Mouse (Mus musculus) liver, embryonic 11.5 days (tissue): ENCODE data around the gene Hexim2. TPM values are rescaled to one million over a fixed set of nuclear protein-coding genes. Genes with fewer than 3 reads are reported as not detected.

Source experiments
- ATAC-seq: fragments of 200-750 bp; cut with Nextera tagmentation; replicated peaks from 2 replicates; pipeline ENCODE4 v1.8.0; 2017; ENCODE audit warnings: moderate number of reproducible peaks, mild to moderate bottlenecking, moderate TSS enrichment, moderate library complexity; ENCODE audit not compliant: low FRiP score
- DNase-seq: peaks from one replicate; pipeline ENCODE4 v3.0.0-alpha.2; 2017; ENCODE audit warnings: low spot score
- H3K27ac ChIP-seq: fragments of 300-500 bp; sonication (generic); 2 replicates; pipeline ENCODE4 v1.5.1; 2014; ENCODE audit warnings: mild to moderate bottlenecking, low read depth, low read length, control low read depth
- H3K27me3 ChIP-seq: fragments of 300-500 bp; sonication (generic); replicated peaks from 2 replicates; pipeline ENCODE4 v1.6.1; 2014; ENCODE audit warnings: low read length, mixed read lengths; ENCODE audit not compliant: control insufficient read depth, insufficient read depth
- H3K36me3 ChIP-seq: fragments of 300-500 bp; sonication (generic); 2 replicates; pipeline ENCODE4 v1.6.1; 2014; ENCODE audit warnings: mild to moderate bottlenecking, low read length, moderate library complexity, mixed read lengths; ENCODE audit not compliant: control insufficient read depth, insufficient read depth
- H3K4me1 ChIP-seq: fragments of 300-500 bp; sonication (generic); replicated peaks from 2 replicates; pipeline ENCODE4 v1.6.1; 2014; ENCODE audit warnings: low read length, mixed read lengths; ENCODE audit not compliant: control insufficient read depth, insufficient read depth
- H3K4me2 ChIP-seq: fragments of 300-500 bp; sonication (generic); 2 replicates; pipeline ENCODE4 v1.6.1; 2014; ENCODE audit warnings: mild to moderate bottlenecking, control low read depth, moderate library complexity
- H3K4me3 ChIP-seq: fragments of 300-500 bp; sonication (generic); 2 replicates; pipeline ENCODE4 v1.5.1; 2014; ENCODE audit warnings: low read depth, low read length, control low read depth
- H3K9ac ChIP-seq: fragments of 300-500 bp; sonication (generic); 2 replicates; pipeline ENCODE4 v1.6.1; 2014; ENCODE audit warnings: low read depth, low read length, control low read depth
- H3K9me3 ChIP-seq: fragments of 300-500 bp; sonication (generic); 2 replicates; pipeline ENCODE4 v1.6.1; 2016; ENCODE audit warnings: low read length, inconsistent platforms, mixed read lengths; ENCODE audit not compliant: control insufficient read depth
- WGBS: fragments of 180-500 bp; shearing (Covaris S2); extraction: QIAGEN DNeasy Blood & Tissue Kit; methylation state at CpG from one replicate; pipeline ENCODE4 v1.1.7; 2014; 5-methylcytosine and 5-hydroxymethylcytosine counted together
- polyA plus RNA-seq: library from polyadenylated mRNA; unstranded; fragments of >200 nt; fragmentation: Nextera tagmentation; extraction: Ambion mirVana; gene quantifications from 2 replicates; pipeline ENCODE4 v1.2.1, GENCODE M21; 2014

Gene Hexim2
- polyA plus RNA-seq, 1 experiment from 2014 or later = 13.8 TPM

DNA sequence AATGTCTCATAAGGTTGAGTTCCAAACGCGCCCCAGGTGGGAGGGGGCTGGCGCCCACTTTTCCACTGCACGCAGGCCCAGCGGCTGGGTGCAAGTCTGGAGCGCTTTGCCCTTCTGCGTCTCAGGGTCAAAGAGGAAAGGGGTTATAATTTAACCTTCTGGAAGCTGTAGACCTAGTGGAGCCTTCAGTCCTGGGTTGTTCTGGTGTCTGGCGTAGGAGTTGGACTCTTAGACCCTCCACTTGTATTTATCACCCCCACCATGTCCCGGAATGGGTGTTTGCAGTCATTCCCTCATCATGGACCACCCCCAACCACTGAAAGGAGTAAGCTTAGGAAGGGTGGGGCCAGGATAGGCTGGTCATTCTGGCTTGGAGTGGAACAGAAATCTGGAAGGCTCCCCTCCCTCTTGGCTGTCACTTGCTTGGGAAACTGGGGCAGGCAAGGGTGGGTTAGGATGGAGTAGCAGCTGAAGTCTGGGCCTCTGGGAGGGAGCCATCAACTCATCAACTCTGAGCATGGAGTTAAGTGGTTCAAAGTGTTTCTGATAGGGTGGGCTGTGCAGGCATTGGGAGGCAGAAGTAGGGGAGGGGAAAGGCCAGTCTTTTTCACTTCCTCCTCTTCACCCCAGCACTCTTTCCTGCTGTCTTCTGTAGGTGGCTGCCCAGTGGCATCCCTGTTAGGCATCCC is 39.6 kb downstream of the Hexim2 start:
- no peak overlapping the region for H3K27ac ChIP-seq
- no peak for DNase-seq
- H3K9me3 ChIP-seq = no peaks in the 10 kb centered on the region
- WGBS = 36% methylated on average over 9 of the region's 9 CpGs
- no peak for ATAC-seq
- H3K4me3 ChIP-seq = peak overlapping the region; percentile 59
- H3K27me3 ChIP-seq = peaks cover 46% of the 10 kb centered on the region
- peak overlapping the region; percentile 49; the same call in 1 of the 2 replicates for H3K9ac ChIP-seq
- H3K4me2 ChIP-seq = peak overlapping the region; percentile 79
- H3K4me1 ChIP-seq = peaks cover 20% of the 10 kb centered on the region
- H3K36me3 ChIP-seq = no peaks in the 10 kb centered on the region

DNA sequence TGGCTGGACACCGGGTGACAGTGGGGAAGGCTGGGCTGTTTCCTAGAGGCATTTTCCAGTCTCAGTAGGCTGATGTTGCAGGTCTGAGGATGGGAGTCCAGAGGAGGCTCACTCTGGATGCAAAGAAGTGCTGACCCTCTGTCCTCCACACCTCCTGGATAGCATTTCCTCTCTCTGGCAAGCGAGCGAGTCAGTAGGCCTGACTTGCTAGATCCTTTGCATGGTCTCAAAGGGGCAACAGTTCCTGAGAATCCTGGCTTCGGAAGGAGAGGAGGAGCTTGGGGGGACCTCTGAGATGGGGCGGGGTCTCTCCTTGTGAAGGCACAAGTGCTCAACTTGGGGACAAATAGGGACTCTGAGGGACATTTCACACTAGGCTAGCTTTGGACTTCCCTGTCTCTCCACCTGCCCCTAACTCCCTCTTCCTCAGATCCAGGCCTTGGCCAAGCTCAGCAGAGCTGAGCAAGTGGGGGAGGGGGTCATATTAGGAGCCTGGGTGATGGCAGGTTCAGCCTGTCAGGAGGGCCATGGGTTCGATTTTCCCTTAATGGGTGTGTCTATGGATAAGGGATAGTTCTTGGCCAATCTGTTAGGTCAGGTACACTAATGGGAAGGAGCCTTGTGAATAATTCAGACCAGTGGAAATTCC is 40.3 kb downstream of the Hexim2 start:
- ATAC-seq = no peak

DNA sequence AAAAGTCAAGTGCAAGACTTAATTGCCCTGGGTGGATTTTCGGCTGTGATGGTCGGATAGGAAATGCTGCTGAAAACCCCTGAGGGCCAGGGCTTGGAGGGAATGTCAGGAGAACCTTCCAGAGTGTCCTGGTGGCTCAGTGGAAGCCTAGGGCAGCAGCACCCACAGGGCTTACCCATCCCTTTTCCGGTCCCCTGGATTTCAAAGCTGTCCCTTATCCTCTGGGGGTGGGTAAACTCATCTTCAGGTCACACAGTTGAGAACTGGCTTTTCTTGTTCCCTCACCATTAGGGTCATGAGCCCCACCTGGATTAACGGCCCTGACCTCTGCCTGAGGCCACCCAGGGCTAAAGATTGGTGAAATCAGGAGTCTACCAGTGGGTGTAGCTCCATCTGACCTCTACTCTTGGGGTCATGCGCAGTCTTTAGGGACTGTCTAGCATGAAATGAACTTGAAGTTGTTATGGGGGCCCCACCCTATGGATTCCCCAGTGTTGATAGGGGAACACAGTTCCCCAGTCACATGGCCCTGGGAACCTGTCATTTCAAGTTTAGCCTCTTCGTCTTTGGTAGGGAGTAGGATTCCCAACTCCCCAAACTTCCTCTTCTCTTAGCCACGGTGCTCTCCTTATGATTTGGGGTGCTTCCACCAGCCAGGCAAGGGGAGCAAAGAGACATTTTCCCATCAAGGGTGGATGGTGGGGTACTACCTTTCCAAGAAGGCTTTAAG is 41.0 kb downstream of the Hexim2 start:
- Histone ChIP-seq H3K9ac (no peak overlapping the region), H3K27me3 (peaks cover 46% of the 10 kb centered on the region), H3K4me3 (no peak overlapping the region), H3K9me3 (no peaks in the 10 kb centered on the region), H3K36me3 (no peaks in the 10 kb centered on the region), H3K27ac (no peak overlapping the region), H3K4me1 (peaks cover 20% of the 10 kb centered on the region), H3K4me2 (0 out of 2 replicates have a peak overlapping the region, but pooled peaks have one; percentile 79)
- ATAC-seq = no peak
- no peak for DNase-seq
- WGBS = 64% methylated on average over 7 of the region's 7 CpGs

More for the DNA sequence above, 40.3 kb downstream of the Hexim2 start:
- WGBS = 47% methylated on average over 6 of the region's 6 CpGs
- peaks cover 20% of the 10 kb centered on the region for H3K4me1 ChIP-seq
- no peaks in the 10 kb centered on the region for H3K36me3 ChIP-seq
- H3K27ac ChIP-seq = no peak overlapping the region
- DNase-seq = no peak
- no peak overlapping the region for H3K9ac ChIP-seq
- peaks cover 46% of the 10 kb centered on the region for H3K27me3 ChIP-seq
- peak overlapping the region; percentile 79; the same call in 1 of the 2 replicates for H3K4me2 ChIP-seq
- no peak overlapping the region for H3K4me3 ChIP-seq
- no peaks in the 10 kb centered on the region for H3K9me3 ChIP-seq

DNA sequence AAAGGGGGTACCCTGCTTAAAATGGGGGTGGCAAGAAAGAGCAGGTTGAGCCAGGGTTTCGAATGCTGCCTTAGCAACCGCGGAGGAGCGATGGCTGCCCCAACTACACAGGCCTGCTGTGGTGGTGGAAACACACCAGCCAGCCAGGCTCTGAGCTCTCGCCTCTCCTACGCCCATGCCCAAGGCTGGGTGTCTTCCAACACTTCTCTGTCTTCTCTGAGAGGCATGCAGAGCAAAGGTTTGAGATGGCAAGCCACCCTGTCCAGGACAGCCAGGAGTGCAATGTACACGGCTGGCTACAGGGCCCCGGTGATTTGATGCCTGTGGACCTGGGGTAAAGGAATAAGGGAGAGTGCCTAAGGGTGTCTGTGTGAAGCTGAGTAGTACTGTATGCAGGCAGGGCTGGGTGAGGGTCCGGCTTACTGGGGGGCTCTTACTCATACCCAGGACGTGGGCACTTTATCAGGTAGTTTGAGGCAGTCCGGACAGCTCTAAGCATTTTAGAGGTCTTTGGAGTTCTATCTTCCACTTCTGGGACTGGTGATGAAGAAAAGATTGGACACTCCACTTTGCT is 41.6 kb downstream of the Hexim2 start:
- no peak overlapping the region for H3K9ac ChIP-seq
- peaks cover 42% of the 10 kb centered on the region for H3K27me3 ChIP-seq
- H3K36me3 ChIP-seq = no peaks in the 10 kb centered on the region
- H3K27ac ChIP-seq = 0 out of 2 replicates have a peak overlapping the region, but pooled peaks have one; percentile 54
- no peaks in the 10 kb centered on the region for H3K9me3 ChIP-seq
- WGBS = 80% methylated on average over 11 of the region's 11 CpGs
- peaks cover 20% of the 10 kb centered on the region for H3K4me1 ChIP-seq
- DNase-seq (no peak), ATAC-seq (no peak)
- H3K4me3 ChIP-seq = no peak overlapping the region
- no peak overlapping the region; the same call in 1 of the 2 replicates for H3K4me2 ChIP-seq

DNA sequence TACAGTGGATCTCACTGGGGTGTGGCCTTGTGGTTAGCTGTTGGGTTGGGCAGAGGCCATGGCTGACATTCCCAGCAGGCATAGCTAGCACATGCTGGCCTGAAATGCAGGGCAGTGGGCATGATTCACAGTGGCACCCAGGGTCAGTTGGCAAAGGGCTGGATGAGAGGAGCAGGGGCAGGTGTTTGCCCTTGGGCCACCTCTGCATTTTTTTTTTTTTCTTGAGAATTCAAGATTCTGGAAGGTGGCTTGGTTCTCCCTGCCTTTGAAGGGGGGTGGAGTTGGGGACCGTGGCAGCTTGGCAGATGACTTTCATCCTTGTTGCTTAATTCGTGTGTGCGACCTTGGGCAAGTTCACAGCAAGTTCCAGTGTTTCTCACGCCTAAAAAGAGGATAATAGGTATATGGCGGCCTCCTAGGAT is 42.2 kb downstream of the Hexim2 start:
- no peak overlapping the region for H3K4me3 ChIP-seq
- peak overlapping the region; percentile 37; the same call in 1 of the 2 replicates for H3K9ac ChIP-seq
- WGBS = 42% methylated on average over 5 of the region's 5 CpGs
- peak overlapping the region; percentile 35 for H3K4me2 ChIP-seq
- no peak for DNase-seq
- H3K4me1 ChIP-seq = peaks cover 20% of the 10 kb centered on the region
- H3K9me3 ChIP-seq = no peaks in the 10 kb centered on the region
- H3K36me3 ChIP-seq = no peaks in the 10 kb centered on the region
- peak overlapping the region; percentile 54; the same call in 1 of the 2 replicates for H3K27ac ChIP-seq
- H3K27me3 ChIP-seq = peaks cover 36% of the 10 kb centered on the region
- no peak for ATAC-seq

DNA sequence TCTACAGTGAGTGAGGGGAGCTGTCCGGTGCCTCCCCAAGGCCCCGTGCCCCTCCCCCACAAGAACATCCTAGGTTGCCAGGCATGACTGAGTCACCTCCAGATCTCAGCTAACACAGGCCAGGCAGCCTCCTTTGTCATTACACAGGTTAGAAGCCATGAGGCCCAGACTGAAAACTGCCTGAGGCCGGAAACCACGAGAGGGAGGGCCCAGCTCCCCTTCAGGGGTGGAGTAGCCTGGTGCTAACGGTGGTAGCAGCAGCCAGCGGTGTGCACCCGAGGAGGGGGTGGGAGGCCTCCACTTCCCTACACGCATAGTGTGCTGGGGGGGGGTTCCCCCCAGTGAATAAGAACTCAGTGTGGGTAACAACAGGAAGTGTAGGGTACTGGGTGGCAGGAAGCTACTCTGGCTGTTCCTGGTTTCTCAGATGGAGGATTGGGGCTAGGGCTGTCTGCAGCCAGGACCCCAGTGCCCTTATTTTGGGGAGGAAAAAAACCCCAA is 42.7 kb downstream of the Hexim2 start:
- peaks cover 31% of the 10 kb centered on the region for H3K27me3 ChIP-seq
- peak overlapping the region; percentile 37 for H3K9ac ChIP-seq
- WGBS = 28% methylated on average over 8 of the region's 8 CpGs
- DNase-seq (peak; percentile 65), ATAC-seq (peak; percentile 70)
- H3K27ac ChIP-seq = peak overlapping the region; percentile 54; the same call in 1 of the 2 replicates
- H3K4me1 ChIP-seq = peaks cover 20% of the 10 kb centered on the region
- H3K36me3 ChIP-seq = no peaks in the 10 kb centered on the region
- H3K4me3 ChIP-seq = no peak overlapping the region
- H3K4me2 ChIP-seq = peak overlapping the region; percentile 35
- no peaks in the 10 kb centered on the region for H3K9me3 ChIP-seq

DNA sequence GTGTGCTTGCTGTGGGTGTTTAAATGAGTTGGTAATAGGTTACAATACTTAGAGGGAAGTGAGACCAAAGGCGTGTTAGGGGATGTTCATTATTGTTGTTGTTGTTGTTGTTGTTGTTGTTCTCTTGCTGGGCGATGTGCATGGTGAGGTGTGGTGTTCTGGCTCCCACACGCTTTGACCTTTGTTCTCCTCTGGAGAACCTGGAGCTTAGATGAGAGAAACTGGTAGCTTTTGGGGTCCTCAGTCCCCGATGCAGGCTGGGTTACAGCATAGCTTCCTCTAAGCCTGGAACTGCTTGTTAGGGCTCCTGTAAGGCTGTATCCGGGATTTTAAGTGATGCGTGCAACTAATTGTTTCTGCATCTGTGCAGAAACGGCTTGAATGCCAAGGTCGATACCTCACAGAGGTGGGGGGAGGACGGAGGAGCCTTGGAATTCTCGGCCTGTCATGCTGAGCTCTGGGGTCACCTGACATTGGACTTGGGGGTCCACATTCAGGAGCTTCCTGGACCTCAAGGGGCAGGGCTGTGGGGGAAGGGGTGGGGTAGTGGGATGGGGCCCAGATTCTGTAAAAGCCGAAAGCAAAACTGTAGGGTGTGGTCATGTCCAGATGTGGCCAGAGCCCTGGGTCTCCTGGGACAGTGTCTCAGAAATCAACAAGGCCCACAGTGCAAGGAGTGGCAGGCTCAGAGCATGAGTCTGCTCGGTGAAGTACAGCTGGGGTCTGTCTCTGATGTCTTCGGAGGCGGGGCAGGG is 43.6 kb downstream of the Hexim2 start:
- ATAC-seq (no peak; the same call in 1 of the 2 replicates), DNase-seq (no peak)
- Histone ChIP-seq H3K27me3 (peaks cover 22% of the 10 kb centered on the region), H3K4me3 (no peak overlapping the region), H3K27ac (no peak overlapping the region), H3K4me1 (peaks cover 20% of the 10 kb centered on the region), H3K4me2 (peak overlapping the region; percentile 20; the same call in 1 of the 2 replicates), H3K9ac (no peak overlapping the region), H3K36me3 (no peaks in the 10 kb centered on the region), H3K9me3 (no peaks in the 10 kb centered on the region)
- 61% methylated on average over 14 of the region's 14 CpGs for WGBS
